Mouse (Mus musculus): ENCODE results near the gene Ube3b. TPM values are rescaled to one million over a fixed set of nuclear protein-coding genes. Genes with fewer than 3 reads are reported as not detected.

Gene Ube3b
- total and polyA plus RNA-seq, 3 experiments = 11.7 to 29.8 (median 22.1) TPM

GRCm38 (mm10) chr5:114426732-114427131, 46.3 kb downstream of the Ube3b start:
- in situ Hi-C loops (cut with MboI; ENCODE audit: low pct_ligation_motif_present, low pct_unique_long_range_greater_than_20kb, low sequenced_read_pairs) (no loop called here), dilution Hi-C loops (cut with MboI; ENCODE audit: extremely low pct_ligation_motif_present, extremely low pct_unique_long_range_greater_than_20kb, low sequenced_read_pairs) (no loop called here)
- TF ChIP-seq UBTF (IDR thresholded peaks at IDR 0.05; ENCODE audit: low read depth, low read length) = no peak
- no peak for TF ChIP-seq SMC3 (IDR thresholded peaks at IDR 0.05; ENCODE audit: low read depth, low read length)
- Histone ChIP-seq H3K9me3 (replicated peaks; ENCODE audit: low read length) (no peaks in the 10 kb centered on the region), H3K79me2 (replicated peaks; ENCODE audit: control insufficient read depth, extremely low read depth, insufficient read depth, poor library complexity, severe bottlenecking) (no peaks in the 10 kb centered on the region), H3K4me3 (replicated peaks in 1 of 3; ENCODE audit: low read depth in 2 of 3, low read length in 2 of 3, poor library complexity in 1 of 3) (no peak overlapping the region), H3K27ac (ENCODE audit: insufficient read depth, low read depth) (no peak overlapping the region), H3K36me3 (replicated peaks in 1 of 2; ENCODE audit: control insufficient read depth in 1 of 2, insufficient read depth in 1 of 2, low read length in 1 of 2) (peaks cover 0 to 15% of the 10 kb centered on the region in 2 experiments), H3K4me1 (ENCODE audit: control insufficient read depth in 1 of 2, insufficient read depth in 2 of 2) (no peaks in the 10 kb centered on the region), H3K9ac (ENCODE audit: insufficient read depth, low read depth) (no peak overlapping the region), H3K4me2 (ENCODE audit: insufficient read depth, low read depth, poor library complexity, severe bottlenecking) (no peak overlapping the region), H3K27me3 (replicated peaks) (no peaks in the 10 kb centered on the region)
- DNase-seq (ENCODE audit: extremely low read depth) = no peak

- Histone ChIP-seq H3K4me3 (replicated peaks in 1 of 3; ENCODE audit: low read depth in 2 of 3, low read length in 2 of 3, poor library complexity in 1 of 3) (no peak overlapping the region), H3K9ac (ENCODE audit: insufficient read depth, low read depth) (no peak overlapping the region), H3K9me3 (replicated peaks; ENCODE audit: low read length) (peaks cover 4% of the 10 kb centered on the region), H3K79me2 (replicated peaks; ENCODE audit: control insufficient read depth, extremely low read depth, insufficient read depth, poor library complexity, severe bottlenecking) (no peaks in the 10 kb centered on the region), H3K36me3 (replicated peaks in 1 of 2; ENCODE audit: control insufficient read depth in 1 of 2, insufficient read depth in 1 of 2, low read length in 1 of 2) (peaks cover 0 to 14% of the 10 kb centered on the region in 2 experiments), H3K4me1 (ENCODE audit: control insufficient read depth in 1 of 2, insufficient read depth in 2 of 2) (peaks cover 0 to 7% of the 10 kb centered on the region in 2 experiments; a peak in 2 of 4 replicates), H3K27ac (ENCODE audit: insufficient read depth, low read depth) (no peak overlapping the region), H3K4me2 (ENCODE audit: insufficient read depth, low read depth, poor library complexity, severe bottlenecking) (no peak overlapping the region), H3K27me3 (replicated peaks) (no peaks in the 10 kb centered on the region)
- DNase-seq (ENCODE audit: extremely low read depth) = no peak
- no peak for TF ChIP-seq MEF2A (IDR thresholded peaks at IDR 0.05; ENCODE audit: borderline replicate concordance, low read depth, low read length)
- TF ChIP-seq CHD1 (IDR thresholded peaks at IDR 0.05; ENCODE audit: low read depth, low read length) = no peak
- in situ Hi-C loops (cut with MboI; ENCODE audit: low pct_ligation_motif_present, low pct_unique_long_range_greater_than_20kb, low sequenced_read_pairs) (no loop called here), dilution Hi-C loops (cut with MboI; ENCODE audit: extremely low pct_ligation_motif_present, extremely low pct_unique_long_range_greater_than_20kb, low sequenced_read_pairs) (no loop called here)
These were observed 48.2 kb downstream of the Ube3b start for GRCm38 (mm10) chr5:114428621-114429020.

- in situ Hi-C loops (cut with MboI; ENCODE audit: low pct_ligation_motif_present, low pct_unique_long_range_greater_than_20kb, low sequenced_read_pairs) (no loop called here), dilution Hi-C loops (cut with MboI; ENCODE audit: extremely low pct_ligation_motif_present, extremely low pct_unique_long_range_greater_than_20kb, low sequenced_read_pairs) (no loop called here)
- Histone ChIP-seq H3K9me3 (replicated peaks; ENCODE audit: low read length) (peaks cover 4% of the 10 kb centered on the region), H3K4me1 (ENCODE audit: control insufficient read depth in 1 of 2, insufficient read depth in 2 of 2) (peaks cover 0 to 12% of the 10 kb centered on the region in 2 experiments; a peak in 2 of 4 replicates), H3K4me3 (replicated peaks in 1 of 3; ENCODE audit: low read depth in 2 of 3, low read length in 2 of 3, poor library complexity in 1 of 3) (no peak overlapping the region), H3K4me2 (ENCODE audit: insufficient read depth, low read depth, poor library complexity, severe bottlenecking) (no peak overlapping the region), H3K79me2 (replicated peaks; ENCODE audit: control insufficient read depth, extremely low read depth, insufficient read depth, poor library complexity, severe bottlenecking) (no peaks in the 10 kb centered on the region), H3K27ac (ENCODE audit: insufficient read depth, low read depth) (no peak overlapping the region), H3K27me3 (replicated peaks) (no peaks in the 10 kb centered on the region), H3K9ac (ENCODE audit: insufficient read depth, low read depth) (no peak overlapping the region), H3K36me3 (replicated peaks in 1 of 2; ENCODE audit: control insufficient read depth in 1 of 2, insufficient read depth in 1 of 2, low read length in 1 of 2) (peaks cover 0 to 24% of the 10 kb centered on the region in 2 experiments)
- DNase-seq (ENCODE audit: extremely low read depth) = no peak
- TF ChIP-seq MAZ (IDR thresholded peaks at IDR 0.05; ENCODE audit: low read depth, low read length) = no peak
- no peak for TF ChIP-seq JUN (IDR thresholded peaks at IDR 0.05; ENCODE audit: insufficient read depth, low read depth, low read length)
- no peak for TF ChIP-seq USF1 (IDR thresholded peaks at IDR 0.05; ENCODE audit: low read depth, low read length)
- TF ChIP-seq MAX (IDR thresholded peaks at IDR 0.05; ENCODE audit: low read length) = no peak
- TF ChIP-seq ETS1 (conservative IDR thresholded peaks at IDR 0.05; ENCODE audit: low read depth, low read length) = no peak
- TF ChIP-seq MAFK (IDR thresholded peaks at IDR 0.05; ENCODE audit: insufficient replicate concordance, low read length) = no peak
- no peak for TF ChIP-seq BHLHE40 (IDR thresholded peaks at IDR 0.05; ENCODE audit: low read depth, low read length)
- TF ChIP-seq POLR2A (IDR thresholded peaks at IDR 0.05; ENCODE audit: low read depth, low read length) = no peak
- no peak for TF ChIP-seq UBTF (IDR thresholded peaks at IDR 0.05; ENCODE audit: low read depth, low read length)
- no peak for TF ChIP-seq ZC3H11A (IDR thresholded peaks at IDR 0.05; ENCODE audit: low read depth, low read length)
- no peak for TF ChIP-seq MYC (IDR thresholded peaks at IDR 0.05; ENCODE audit: low read depth, low read length)
- TF ChIP-seq RAD21 (IDR thresholded peaks at IDR 0.05; ENCODE audit: low read depth, low read length) = no peak
- TF ChIP-seq ZNF384 (IDR thresholded peaks at IDR 0.05; ENCODE audit: low read depth, low read length) = no peak
- no peak for TF ChIP-seq NELFE (IDR thresholded peaks at IDR 0.05; ENCODE audit: low read depth, low read length)
- TF ChIP-seq CTCF (conservative IDR thresholded peaks at IDR 0.05 in 1 of 2, IDR thresholded peaks at IDR 0.05 in 1 of 2; ENCODE audit: low read depth in 2 of 2, low read length in 2 of 2) = no peak
- TF ChIP-seq MEF2A (IDR thresholded peaks at IDR 0.05; ENCODE audit: borderline replicate concordance, low read depth, low read length) = no peak
- no peak for TF ChIP-seq KAT2A (IDR thresholded peaks at IDR 0.05; ENCODE audit: insufficient replicate concordance, low read length)
- TF ChIP-seq JUND (conservative IDR thresholded peaks at IDR 0.05; ENCODE audit: low read depth, low read length) = no peak
- TF ChIP-seq SIN3A (IDR thresholded peaks at IDR 0.05; ENCODE audit: low read length) = no peak
These were observed 49.4 kb downstream of the Ube3b start for GRCm38 (mm10) chr5:114429781-114430180.

Measured in CH12.LX (cell line).